Mouse (Mus musculus): ENCODE measurements around the gene Agpat3. TPM values are rescaled to one million over a fixed set of nuclear protein-coding genes. Genes with fewer than 3 reads are reported as not detected.

Agpat3 gene
- polyA plus RNA-seq, 2 experiments = 83.0 to 111 TPM

DNA sequence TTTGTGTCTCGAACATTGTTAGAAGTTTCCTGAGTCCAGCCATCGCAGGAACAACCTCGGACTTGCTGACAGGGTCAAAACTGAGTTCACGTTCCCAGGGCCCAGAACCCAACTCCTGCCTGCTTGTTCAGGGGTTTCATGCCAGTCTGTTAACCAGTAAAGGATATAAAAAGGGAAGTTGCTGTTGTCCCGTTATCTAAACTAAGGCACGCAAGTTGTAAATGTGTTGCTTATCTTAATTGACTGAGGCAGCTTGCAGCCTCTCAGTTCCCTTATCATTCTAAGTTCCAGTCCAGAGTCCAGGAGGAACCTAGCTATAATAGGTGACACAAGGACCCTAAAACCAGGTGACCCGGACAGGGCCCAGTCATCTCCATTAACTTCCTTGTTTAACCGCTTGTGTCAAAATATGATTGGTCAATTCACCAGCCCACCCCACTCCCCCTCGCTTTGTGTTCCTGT lies 14.6 kb upstream of the Agpat3 start:
- WGBS = 53% methylated on average over 9 of the region's 9 CpGs
- DNase-seq (ENCODE audit: low spot score) (no peak), ATAC-seq (ENCODE audit: low FRiP score, low read depth) (no peak)
- no peak overlapping the region for H3K4me2 ChIP-seq (replicated peaks; ENCODE audit: low read depth, low read length, severe bottlenecking)
- no peaks in the 10 kb centered on the region for H3K9me3 ChIP-seq (ENCODE audit: control insufficient read depth, low read length)
- peaks cover 2% of the 10 kb centered on the region; the same call in 1 of the 2 replicates for H3K4me1 ChIP-seq (ENCODE audit: control insufficient read depth, insufficient read depth, low read length)
- H3K36me3 ChIP-seq (ENCODE audit: control insufficient read depth, insufficient read depth, low read length) = no peaks in the 10 kb centered on the region
- no peak overlapping the region for H3K4me3 ChIP-seq (replicated peaks; ENCODE audit: low read length)
- TF ChIP-seq POLR2A (IDR thresholded peaks at IDR 0.05; ENCODE audit: borderline replicate concordance, extremely low read depth, insufficient read depth, insufficient read length) = no peak
- H3K27me3 ChIP-seq (ENCODE audit: control insufficient read depth, insufficient read depth, low read length) = no peaks in the 10 kb centered on the region
- H3K27ac ChIP-seq (replicated peaks; ENCODE audit: low read depth, low read length) = no peak overlapping the region
- no peak overlapping the region for H3K9ac ChIP-seq (ENCODE audit: low read depth, low read length, severe bottlenecking)

DNA sequence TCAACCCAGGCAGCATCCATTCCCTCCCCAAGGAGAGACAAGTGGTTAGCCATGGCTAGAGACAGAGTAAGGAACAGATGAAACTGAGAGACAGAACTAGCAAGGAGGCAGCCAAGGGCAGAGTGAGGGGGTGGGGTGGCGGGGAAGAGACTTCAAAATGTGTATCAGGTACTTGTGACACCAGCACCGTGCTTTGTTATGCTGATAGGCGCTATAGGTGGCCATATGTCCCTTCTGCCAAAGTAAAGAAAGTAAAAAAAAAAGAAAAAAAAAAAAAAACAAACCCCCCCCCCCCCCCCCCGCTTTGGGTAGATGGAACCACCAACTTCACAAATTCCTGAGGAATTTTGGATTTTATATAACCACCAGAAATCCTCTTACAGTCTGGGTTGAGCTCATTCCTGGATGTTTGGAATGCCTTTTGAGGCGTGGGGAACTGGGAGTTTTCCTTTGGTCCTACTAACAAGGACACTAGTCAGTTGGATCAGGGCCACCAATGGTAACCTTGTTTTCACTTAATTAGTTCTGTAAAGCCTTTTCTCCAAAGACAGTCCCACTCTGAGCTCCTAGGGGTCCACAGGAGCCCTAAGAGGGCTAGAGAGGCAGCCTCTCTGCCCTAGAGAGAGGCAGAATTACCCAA lies 14.0 kb upstream of the Agpat3 start:
- TF ChIP-seq POLR2A (IDR thresholded peaks at IDR 0.05; ENCODE audit: borderline replicate concordance, extremely low read depth, insufficient read depth, insufficient read length) = no peak
- 45% methylated on average over 5 of the region's 5 CpGs for WGBS

DNA sequence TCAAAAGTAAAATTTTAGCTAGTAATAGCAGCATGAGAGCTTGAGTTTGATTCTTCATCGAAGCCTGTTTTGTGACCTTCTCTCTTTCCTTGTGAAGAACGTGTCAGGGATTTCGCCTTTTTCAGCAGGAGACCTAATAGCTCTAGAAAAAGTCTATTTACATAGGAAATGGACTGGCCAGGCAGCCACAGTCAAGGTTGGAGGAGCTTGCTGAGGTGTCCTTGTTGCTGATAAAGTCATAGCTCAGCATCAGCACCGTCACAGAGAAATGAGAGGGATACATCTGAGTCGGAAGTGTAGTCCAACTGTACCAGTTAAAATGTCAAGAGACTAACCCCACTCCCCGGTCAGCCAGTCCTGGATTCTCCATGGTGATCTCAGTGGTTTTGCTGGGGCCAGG lies 13.3 kb upstream of the Agpat3 start:
- no peak overlapping the region for H3K4me3 ChIP-seq (replicated peaks; ENCODE audit: low read length)
- H3K9me3 ChIP-seq (ENCODE audit: control insufficient read depth, low read length) = no peaks in the 10 kb centered on the region
- no peak overlapping the region for H3K27ac ChIP-seq (replicated peaks; ENCODE audit: low read depth, low read length)
- DNase-seq (ENCODE audit: low spot score) = no peak
- no peak overlapping the region for H3K9ac ChIP-seq (ENCODE audit: low read depth, low read length, severe bottlenecking)
- no peak for TF ChIP-seq POLR2A (IDR thresholded peaks at IDR 0.05; ENCODE audit: borderline replicate concordance, extremely low read depth, insufficient read depth, insufficient read length)
- H3K36me3 ChIP-seq (ENCODE audit: control insufficient read depth, insufficient read depth, low read length) = no peaks in the 10 kb centered on the region
- H3K4me2 ChIP-seq (replicated peaks; ENCODE audit: low read depth, low read length, severe bottlenecking) = no peak overlapping the region
- no peak for ATAC-seq (ENCODE audit: low FRiP score, low read depth)
- WGBS = 82% methylated on average over 6 of the region's 6 CpGs
- peaks cover 2% of the 10 kb centered on the region; the same call in 1 of the 2 replicates for H3K4me1 ChIP-seq (ENCODE audit: control insufficient read depth, insufficient read depth, low read length)
- no peaks in the 10 kb centered on the region for H3K27me3 ChIP-seq (ENCODE audit: control insufficient read depth, insufficient read depth, low read length)

More for the DNA sequence above, 14.0 kb upstream of the Agpat3 start:
- Histone ChIP-seq H3K4me1 (ENCODE audit: control insufficient read depth, insufficient read depth, low read length) (peaks cover 2% of the 10 kb centered on the region; the same call in 1 of the 2 replicates), H3K9me3 (ENCODE audit: control insufficient read depth, low read length) (no peaks in the 10 kb centered on the region), H3K36me3 (ENCODE audit: control insufficient read depth, insufficient read depth, low read length) (no peaks in the 10 kb centered on the region), H3K4me3 (replicated peaks; ENCODE audit: low read length) (no peak overlapping the region), H3K27ac (replicated peaks; ENCODE audit: low read depth, low read length) (no peak overlapping the region), H3K27me3 (ENCODE audit: control insufficient read depth, insufficient read depth, low read length) (no peaks in the 10 kb centered on the region), H3K4me2 (replicated peaks; ENCODE audit: low read depth, low read length, severe bottlenecking) (no peak overlapping the region), H3K9ac (ENCODE audit: low read depth, low read length, severe bottlenecking) (no peak overlapping the region)
- DNase-seq (ENCODE audit: low spot score) (peak; percentile 35), ATAC-seq (ENCODE audit: low FRiP score, low read depth) (peak; percentile 37; the same call in 1 of the 2 replicates)

DNA sequence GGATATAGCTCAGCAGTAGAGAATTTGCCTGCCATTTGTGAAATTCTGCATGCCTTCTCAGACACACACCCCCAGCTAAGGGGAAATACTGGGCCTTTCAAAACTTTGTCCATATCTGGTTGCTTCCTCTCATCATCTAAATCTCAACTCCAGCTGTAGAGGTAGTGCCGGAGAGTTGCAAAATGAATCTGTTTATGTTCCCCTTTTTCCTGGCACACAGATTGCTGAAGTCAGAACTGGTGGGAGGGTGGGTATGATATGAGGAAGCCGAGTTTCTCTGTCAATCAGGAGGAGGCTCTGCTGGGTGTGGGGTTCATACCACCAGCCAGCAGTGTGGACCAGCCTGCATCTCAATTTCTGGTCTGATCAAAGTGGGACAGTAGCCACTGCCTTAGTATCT lies 11.8 kb upstream of the Agpat3 start:
- Histone ChIP-seq H3K4me3 (replicated peaks; ENCODE audit: low read length) (no peak overlapping the region), H3K4me1 (ENCODE audit: control insufficient read depth, insufficient read depth, low read length) (peaks cover 2% of the 10 kb centered on the region; the same call in 1 of the 2 replicates), H3K27ac (replicated peaks; ENCODE audit: low read depth, low read length) (no peak overlapping the region), H3K36me3 (ENCODE audit: control insufficient read depth, insufficient read depth, low read length) (no peaks in the 10 kb centered on the region), H3K9ac (ENCODE audit: low read depth, low read length, severe bottlenecking) (no peak overlapping the region), H3K4me2 (replicated peaks; ENCODE audit: low read depth, low read length, severe bottlenecking) (no peak overlapping the region), H3K9me3 (ENCODE audit: control insufficient read depth, low read length) (no peaks in the 10 kb centered on the region), H3K27me3 (ENCODE audit: control insufficient read depth, insufficient read depth, low read length) (no peaks in the 10 kb centered on the region)
- DNase-seq (ENCODE audit: low spot score) (no peak), ATAC-seq (ENCODE audit: low FRiP score, low read depth) (no peak)
- WGBS = 70% methylated on average over 2 of the region's 2 CpGs
- no peak for TF ChIP-seq POLR2A (IDR thresholded peaks at IDR 0.05; ENCODE audit: borderline replicate concordance, extremely low read depth, insufficient read depth, insufficient read length)

DNA sequence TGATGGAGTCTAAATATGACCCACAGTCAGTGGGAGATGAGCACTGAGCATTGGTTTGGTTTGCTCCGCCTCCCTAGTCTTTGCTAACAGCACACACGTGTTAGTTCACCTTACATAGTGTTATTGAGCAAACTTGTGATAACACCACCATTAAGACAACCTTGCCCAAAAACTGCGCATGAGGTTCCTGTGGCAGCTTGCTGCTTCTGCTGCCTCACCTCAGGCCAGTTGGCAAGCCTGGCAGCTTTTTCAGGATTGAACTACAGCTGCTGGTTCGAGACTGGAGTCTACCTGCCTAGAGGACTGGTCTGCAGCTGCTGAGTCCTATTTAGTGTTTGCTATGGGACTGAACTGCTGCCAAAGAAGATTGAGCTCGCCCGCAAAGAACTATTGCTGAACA lies 11.1 kb upstream of the Agpat3 start:
- Histone ChIP-seq H3K36me3 (ENCODE audit: control insufficient read depth, insufficient read depth, low read length) (no peaks in the 10 kb centered on the region), H3K27me3 (ENCODE audit: control insufficient read depth, insufficient read depth, low read length) (no peaks in the 10 kb centered on the region), H3K9me3 (ENCODE audit: control insufficient read depth, low read length) (no peaks in the 10 kb centered on the region), H3K27ac (replicated peaks; ENCODE audit: low read depth, low read length) (no peak overlapping the region), H3K4me2 (replicated peaks; ENCODE audit: low read depth, low read length, severe bottlenecking) (no peak overlapping the region), H3K9ac (ENCODE audit: low read depth, low read length, severe bottlenecking) (no peak overlapping the region), H3K4me3 (replicated peaks; ENCODE audit: low read length) (no peak overlapping the region), H3K4me1 (ENCODE audit: control insufficient read depth, insufficient read depth, low read length) (peaks cover 2% of the 10 kb centered on the region; the same call in 1 of the 2 replicates)
- DNase-seq (ENCODE audit: low spot score) (no peak), ATAC-seq (ENCODE audit: low FRiP score, low read depth) (no peak)
- WGBS = 88% methylated on average over 6 of the region's 6 CpGs
- no peak for TF ChIP-seq POLR2A (IDR thresholded peaks at IDR 0.05; ENCODE audit: borderline replicate concordance, extremely low read depth, insufficient read depth, insufficient read length)

Measured in limb, embryonic 14.5 days (tissue).